Mouse (Mus musculus) G1E (cell line): ENCODE measurements around the gene Tulp1. TPM values are rescaled to one million over a fixed set of nuclear protein-coding genes. Genes with fewer than 3 reads are reported as not detected.
A peak's percentile ranks its signal among the peaks of the same experiment; 100 is the strongest.

Experiments
- ATAC-seq: 2 replicates; pipeline ENCODE4 v1.8.0; 2016; ENCODE audit warnings: mild to moderate bottlenecking; ENCODE audit not compliant: insufficient number of reproducible peaks, poor library complexity, low FRiP score, severe bottlenecking; ENCODE audit errors: extremely low read depth
- DNase-seq: peaks from one replicate; pipeline ENCODE4 v3.0.0; 2012; ENCODE audit warnings: low spot score
- H3K27me3 ChIP-seq: 2 replicates; pipeline ENCODE4 v1.6.1; 2012; ENCODE audit warnings: mild to moderate bottlenecking, low read length, inconsistent platforms; ENCODE audit not compliant: insufficient read depth
- H3K36me3 ChIP-seq: replicated peaks from 2 replicates; pipeline ENCODE3; 2012; ENCODE audit warnings: mild to moderate bottlenecking, inconsistent platforms
- H3K4me1 ChIP-seq: 2 replicates; pipeline ENCODE4 v1.6.1; 2012; ENCODE audit warnings: low read depth, low read length, inconsistent platforms, mixed read lengths; ENCODE audit not compliant: insufficient read depth
- H3K4me3 ChIP-seq: 2 replicates; pipeline ENCODE4 v1.5.1; 2012; ENCODE audit warnings: low read depth, mild to moderate bottlenecking, inconsistent platforms, low read length, moderate library complexity, mixed read lengths
- H3K9me3 ChIP-seq: replicated peaks from 2 replicates; pipeline ENCODE4 v1.6.1; 2012; ENCODE audit warnings: inconsistent platforms
- CTCF ChIP-seq: IDR thresholded peaks from 2 replicates; pipeline ENCODE4 v1.5.1; 2012; ENCODE audit warnings: low read depth, low read length, inconsistent platforms, mixed read lengths
- GATA1 ChIP-seq: IDR thresholded peaks from 2 replicates; pipeline ENCODE4 v1.6.1; 2012; ENCODE audit warnings: borderline replicate concordance, low read length, inconsistent platforms, mixed read lengths
- GATA2 ChIP-seq: IDR thresholded peaks from 2 replicates; pipeline ENCODE4 v1.6.1; 2012; ENCODE audit warnings: low read depth, low read length, inconsistent platforms, borderline replicate concordance
- POLR2AphosphoS5 ChIP-seq: IDR thresholded peaks from 2 replicates; pipeline ENCODE4 v1.6.1; 2012; ENCODE audit warnings: low read depth, low read length, inconsistent platforms; ENCODE audit not compliant: insufficient replicate concordance
- TAL1 ChIP-seq: conservative IDR thresholded peaks from 2 replicates; pipeline ENCODE4 v1.6.1; 2012; ENCODE audit warnings: low read depth, low read length, inconsistent platforms, mixed read lengths
- polyA plus RNA-seq: library from polyadenylated mRNA; stranded (reverse); fragments of >175 nt; gene quantifications from 2 replicates; pipeline ENCODE4 v1.2.3, GENCODE M21; 2012
- total RNA-seq, 2 experiments: library from RNA; stranded (forward) in 1 of 2; stranded (reverse) in 1 of 2; fragments of 200-1000 nt in 1 of 2; fragments of >200 nt in 1 of 2; fragmentation: Nextera tagmentation in 1 of 2; gene quantifications; 2 replicates each; pipeline ENCODE4 v1.2.3; 2014 to 2017

The Tulp1 gene
- total and polyA plus RNA-seq, 3 experiments = 0.16 TPM; not detected in 2

DNA sequence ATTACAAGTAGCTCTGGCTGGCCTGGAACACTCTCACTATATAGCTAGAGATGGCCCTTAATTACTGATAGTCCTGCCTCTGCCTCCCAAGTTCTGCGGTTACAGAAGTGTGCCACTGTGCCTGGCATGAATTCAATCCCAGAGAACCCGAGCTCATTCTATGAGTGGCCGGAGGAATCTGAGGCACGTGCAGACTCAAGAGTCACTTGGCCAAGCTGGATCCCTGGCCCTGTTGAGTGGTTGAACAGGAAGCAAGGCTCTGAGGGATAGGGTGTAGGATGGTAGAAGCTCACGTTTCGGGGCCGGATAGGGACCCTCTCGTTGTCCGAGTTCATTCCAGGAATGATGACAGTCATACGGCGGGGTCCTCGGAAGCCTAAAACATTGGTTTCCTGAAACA lies 9.2 kb downstream of the Tulp1 start:
- H3K4me3 ChIP-seq = no peak overlapping the region
- DNase-seq = no peak
- peaks cover 77% of the 10 kb centered on the region for H3K27me3 ChIP-seq
- peaks cover 25% of the 10 kb centered on the region for H3K4me1 ChIP-seq
- no peaks in the 10 kb centered on the region for H3K36me3 ChIP-seq
- H3K9me3 ChIP-seq = no peaks in the 10 kb centered on the region
- TF ChIP-seq GATA1 = no peak
- TF ChIP-seq TAL1 = no peak
- TF ChIP-seq CTCF = no peak
- no peak for TF ChIP-seq POLR2AphosphoS5
- TF ChIP-seq GATA2 = no peak
- ATAC-seq = no peak

DNA sequence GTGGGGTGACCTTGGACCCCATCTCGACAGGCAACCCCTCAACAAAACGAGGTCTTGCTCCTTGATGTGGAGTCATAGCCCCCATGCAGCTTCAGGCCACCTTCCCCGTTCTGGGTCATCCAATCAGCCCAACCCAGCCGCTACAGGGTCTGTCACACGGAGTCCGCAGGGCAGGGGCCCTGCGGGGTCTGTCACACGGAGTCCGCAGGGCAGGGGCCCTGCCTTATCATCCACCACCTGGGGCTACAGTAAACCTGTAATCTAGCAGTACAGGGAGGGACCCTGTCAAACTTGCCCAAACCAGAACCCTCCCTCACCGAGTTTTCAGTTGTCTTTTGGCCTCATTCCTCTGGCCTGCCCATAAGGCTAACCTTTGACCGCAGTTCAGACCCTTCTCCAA lies 13.0 kb downstream of the Tulp1 start:
- Histone ChIP-seq H3K36me3 (peaks cover 4% of the 10 kb centered on the region), H3K9me3 (no peaks in the 10 kb centered on the region), H3K4me3 (peak overlapping the region; percentile 70; the same call in 1 of the 2 replicates), H3K4me1 (peaks cover 35% of the 10 kb centered on the region), H3K27me3 (peaks cover 74% of the 10 kb centered on the region)
- no peak for DNase-seq
- ATAC-seq = no peak
- TF ChIP-seq TAL1 = 0 out of 2 replicates have a peak, but pooled peaks have one; percentile 19
- TF ChIP-seq CTCF = no peak
- no peak for TF ChIP-seq GATA2

DNA sequence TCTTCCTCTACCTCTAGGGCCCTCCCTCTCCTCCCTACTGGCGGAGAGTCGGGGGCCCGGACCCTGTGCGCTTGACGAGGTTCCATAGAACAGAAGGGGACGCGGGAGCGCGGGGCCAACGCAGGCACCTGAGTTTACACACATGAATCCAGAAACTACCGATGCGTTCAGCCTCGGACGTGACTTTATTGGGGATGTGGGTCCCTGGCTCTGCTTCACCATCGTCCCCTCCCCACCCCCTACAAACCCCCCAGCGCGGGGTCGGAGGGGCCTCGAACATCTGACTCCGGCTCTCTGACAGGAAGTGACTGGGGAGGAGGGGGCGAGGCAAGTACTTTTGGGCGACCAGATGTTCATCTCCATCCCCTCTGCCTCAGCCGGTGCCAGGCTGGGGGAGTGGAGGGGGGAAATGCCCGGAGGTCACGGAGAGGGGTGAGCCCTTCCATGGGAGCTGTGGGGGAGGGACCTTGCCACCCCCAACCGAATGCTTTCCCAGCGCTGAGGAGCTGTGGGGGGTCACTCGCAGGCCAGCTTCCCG lies 13.6 kb downstream of the Tulp1 start:
- TF ChIP-seq POLR2AphosphoS5 (no peak), GATA2 (no peak), TAL1 (no peak), CTCF (no peak), GATA1 (no peak)
- Histone ChIP-seq H3K4me3 (peak overlapping the region; percentile 70; the same call in 1 of the 2 replicates), H3K4me1 (peaks cover 35% of the 10 kb centered on the region), H3K27me3 (peaks cover 74% of the 10 kb centered on the region), H3K9me3 (no peaks in the 10 kb centered on the region), H3K36me3 (peaks cover 4% of the 10 kb centered on the region)
- DNase-seq = no peak
- no peak for ATAC-seq

DNA sequence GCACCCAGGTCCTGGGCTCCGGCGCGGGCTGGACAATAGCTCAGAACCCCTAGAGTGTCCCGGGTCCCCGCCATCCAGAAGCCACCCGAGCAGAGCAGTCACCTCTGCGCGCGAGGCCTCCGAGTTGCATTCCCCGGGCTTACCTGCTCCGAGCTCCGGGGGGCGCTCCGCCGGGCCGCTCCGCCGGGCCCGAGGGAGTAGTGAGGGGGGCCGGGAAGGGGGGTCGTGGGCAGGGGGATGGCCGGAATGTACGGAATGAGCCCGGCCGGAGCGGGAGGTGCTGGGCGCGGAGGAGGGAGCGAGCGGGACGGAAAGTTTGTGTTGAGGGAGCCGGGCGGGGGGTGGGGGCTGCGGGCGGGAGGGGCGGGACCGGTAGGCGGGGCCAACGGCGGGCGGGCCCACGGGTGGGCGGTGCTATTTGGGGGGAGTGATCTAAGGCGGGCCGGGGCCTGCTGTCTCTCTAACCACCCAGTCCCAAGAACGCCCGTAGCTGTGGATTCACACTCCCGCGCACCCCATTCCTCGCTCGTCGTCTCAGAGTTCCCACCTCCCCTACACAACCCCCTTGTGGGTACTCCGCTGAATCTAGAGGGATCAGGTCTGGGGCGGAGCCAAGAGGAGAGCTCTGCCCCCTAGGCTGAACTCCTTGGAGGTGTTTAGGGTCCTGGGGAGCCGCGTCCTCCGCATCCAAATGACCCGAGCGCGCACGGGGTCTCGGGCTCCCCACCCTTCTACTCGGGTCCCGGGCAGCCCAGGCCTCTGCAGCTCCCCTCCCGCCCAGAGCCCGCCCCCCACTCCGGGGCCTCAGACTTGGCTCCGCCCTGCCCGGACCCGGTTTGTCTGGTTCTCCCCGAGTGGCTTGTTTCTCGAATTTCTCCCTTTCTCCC lies 14.3 kb downstream of the Tulp1 start, which contains the start of gene Tead3:
TSS of gene Tead3 (minus strand) at position 352 of the 887 bp plus-strand sequence.
- peak within 1 kb of the TSS; percentile 70 for H3K4me3 ChIP-seq
- DNase-seq (peak; percentile 82), ATAC-seq (0 out of 2 replicates have a peak, but pooled peaks have one; percentile 34)
- TF ChIP-seq GATA2 = no peak
- TF ChIP-seq GATA1 = no peak
- no peak for TF ChIP-seq POLR2AphosphoS5
- TF ChIP-seq CTCF = no peak
- TF ChIP-seq TAL1 = no peak
- H3K27me3 ChIP-seq = peaks cover 73% of the 10 kb centered on the region
- H3K36me3 ChIP-seq = peaks cover 4% of the 10 kb centered on the region
- no peaks in the 10 kb centered on the region for H3K9me3 ChIP-seq
- H3K4me1 ChIP-seq = peaks cover 35% of the 10 kb centered on the region

DNA sequence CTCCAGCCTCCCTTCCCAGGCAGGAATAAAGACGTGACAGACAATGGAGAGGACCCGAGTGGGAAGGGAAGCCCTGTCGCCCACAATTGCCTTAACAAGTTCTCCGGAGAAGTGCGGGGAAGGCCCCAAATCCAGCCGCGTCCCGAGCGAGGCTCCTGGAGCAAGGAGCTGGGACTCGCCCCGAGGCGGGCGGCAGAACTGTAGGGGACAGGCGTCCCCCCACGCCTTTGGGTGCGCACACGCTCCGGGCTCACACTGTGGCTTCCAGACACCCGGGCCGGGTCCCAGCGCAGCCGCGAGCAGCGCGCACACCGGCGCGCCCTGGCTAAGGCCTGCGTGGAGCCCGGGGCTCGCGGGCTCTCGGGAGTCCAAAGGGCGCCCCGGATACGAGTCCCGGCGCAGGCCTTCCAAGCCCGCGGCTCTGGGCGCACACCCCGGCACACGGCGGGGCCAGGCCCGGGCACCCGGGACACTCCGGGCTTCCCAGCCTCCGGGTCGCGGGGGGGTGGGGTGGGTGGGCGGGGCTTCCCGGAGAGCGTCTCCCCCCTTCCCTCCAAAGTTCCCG lies 15.0 kb downstream of the Tulp1 start:
- peaks cover 74% of the 10 kb centered on the region for H3K27me3 ChIP-seq
- peaks cover 4% of the 10 kb centered on the region for H3K36me3 ChIP-seq
- H3K4me1 ChIP-seq = peaks cover 42% of the 10 kb centered on the region
- TF ChIP-seq TAL1 (no peak), GATA2 (no peak), CTCF (no peak), POLR2AphosphoS5 (no peak), GATA1 (no peak)
- DNase-seq = no peak
- peak overlapping the region; percentile 70 for H3K4me3 ChIP-seq
- H3K9me3 ChIP-seq = no peaks in the 10 kb centered on the region
- ATAC-seq = no peak
